ENCODE assay signal across 30 mouse cellular contexts in the genomic region with DNA sequence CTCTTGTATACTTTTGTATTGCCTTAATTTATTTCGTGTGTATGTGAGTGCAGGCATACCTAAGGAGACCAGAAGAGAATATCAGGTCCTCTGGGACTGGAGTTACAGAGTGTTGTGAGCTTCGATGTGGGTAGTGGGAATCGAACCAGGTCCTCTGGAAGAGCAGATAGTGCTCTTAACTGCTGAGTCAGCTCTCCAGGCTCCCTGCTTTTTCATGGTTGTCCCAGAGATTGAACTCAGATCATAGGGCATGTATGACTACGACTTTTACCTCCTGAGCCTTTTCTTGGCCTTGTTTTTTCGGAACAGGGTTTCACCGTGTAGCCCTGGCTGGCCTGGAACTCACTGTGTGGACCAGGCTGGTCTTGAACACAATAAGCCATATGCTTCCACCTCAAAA.
"Had no signal": no experiment of that assay in that cellular context is flagged by ENCODE, and none has a peak within 500 bp of the region (broad histone marks: within the 10 kb centered on the region; RNA-seq: fewer than 3 reads in every experiment).

No protein-coding gene starts in this region.

- H3K9ac ChIP-seq: limb, embryonic 12.5 days; limb, embryonic 13.5 days; limb, embryonic 15.5 days; liver, embryonic 12.5 days; liver, embryonic 13.5 days; liver, embryonic 14.5 days; liver, embryonic 15.5 days; liver, postnatal 0 days; lung, embryonic 14.5 days; lung, embryonic 15.5 days; midbrain, embryonic 12.5 days; midbrain, embryonic 13.5 days; midbrain, embryonic 15.5 days had no signal

- H3K27me3 ChIP-seq: limb, embryonic 12.5 days; limb, embryonic 13.5 days; limb, embryonic 15.5 days; liver, embryonic 12.5 days; liver, embryonic 13.5 days; liver, embryonic 15.5 days; lung, embryonic 15.5 days; megakaryocyte, embryonic 14.5 days; midbrain, embryonic 12.5 days; midbrain, embryonic 13.5 days; midbrain, embryonic 15.5 days had no signal

- H3K9me3 ChIP-seq: limb, embryonic 10.5 days; limb, embryonic 12.5 days; limb, embryonic 13.5 days; limb, embryonic 15.5 days; liver, embryonic 12.5 days; liver, embryonic 13.5 days; liver, embryonic 15.5 days; lung, embryonic 15.5 days; megakaryocyte, embryonic 14.5 days; midbrain, embryonic 10.5 days; midbrain, embryonic 12.5 days; midbrain, embryonic 13.5 days; midbrain, embryonic 15.5 days had no signal

- H3K4me3 ChIP-seq: left cerebral cortex, adult 2 months; limb, embryonic 10.5 days; limb, embryonic 12.5 days; limb, embryonic 13.5 days; limb, embryonic 15.5 days; liver, embryonic 12.5 days; liver, embryonic 13.5 days; liver, embryonic 15.5 days; lung, embryonic 15.5 days; megakaryocyte, embryonic 14.5 days; midbrain, embryonic 10.5 days; midbrain, embryonic 12.5 days; midbrain, embryonic 13.5 days; midbrain, embryonic 15.5 days; myocyte had no signal

- H3K36me3 ChIP-seq: limb, embryonic 10.5 days; limb, embryonic 12.5 days; limb, embryonic 13.5 days; limb, embryonic 15.5 days; liver, embryonic 12.5 days; liver, embryonic 13.5 days; liver, embryonic 15.5 days; lung, embryonic 15.5 days; midbrain, embryonic 10.5 days; midbrain, embryonic 12.5 days; midbrain, embryonic 13.5 days; midbrain, embryonic 15.5 days had no signal

- ATAC-seq: liver, embryonic 12.5 days; liver, postnatal 0 days; lung, postnatal 0 days; midbrain, embryonic 13.5 days; midbrain, embryonic 15.5 days had no signal

- H3K27ac ChIP-seq: left cerebral cortex, adult 2 months; limb, embryonic 10.5 days; limb, embryonic 12.5 days; limb, embryonic 13.5 days; limb, embryonic 15.5 days; liver, embryonic 12.5 days; liver, embryonic 13.5 days; liver, embryonic 14.5 days; liver, embryonic 15.5 days; lung, embryonic 15.5 days; macrophage; midbrain, embryonic 10.5 days; midbrain, embryonic 12.5 days; midbrain, embryonic 13.5 days; midbrain, embryonic 15.5 days had no signal

- DNase-seq: left cerebral cortex, postnatal 4 days; liver; liver, embryonic 13.5 days; liver, postnatal 0 days; lung, adult 18-20 months; lung, adult 2 months; lung, embryonic 14.5 days; lung, postnatal 10 days; lung, postnatal 14 days; lung, postnatal 36 days; lung, postnatal 4 days; midbrain, embryonic 14.5 days had no signal

- H3K4me1 ChIP-seq: limb, embryonic 10.5 days; limb, embryonic 12.5 days; limb, embryonic 13.5 days; limb, embryonic 15.5 days; lung, embryonic 15.5 days; midbrain, embryonic 10.5 days; midbrain, embryonic 12.5 days; midbrain, embryonic 13.5 days; midbrain, embryonic 15.5 days had no signal

- H3K4me2 ChIP-seq: limb, embryonic 12.5 days; limb, embryonic 13.5 days; limb, embryonic 15.5 days; liver, embryonic 11.5 days; liver, embryonic 12.5 days; liver, embryonic 13.5 days; liver, embryonic 15.5 days; lung, embryonic 14.5 days; lung, embryonic 15.5 days; midbrain, embryonic 12.5 days; midbrain, embryonic 13.5 days; midbrain, embryonic 15.5 days had no signal
